Mouse (Mus musculus): ENCODE results near the gene Pank4. TPM values are rescaled to one million over a fixed set of nuclear protein-coding genes. Genes with fewer than 3 reads are reported as not detected.

Gene Pank4
- total RNA-seq, 1 experiment from 2014 or later, result 41.4 TPM

DNA sequence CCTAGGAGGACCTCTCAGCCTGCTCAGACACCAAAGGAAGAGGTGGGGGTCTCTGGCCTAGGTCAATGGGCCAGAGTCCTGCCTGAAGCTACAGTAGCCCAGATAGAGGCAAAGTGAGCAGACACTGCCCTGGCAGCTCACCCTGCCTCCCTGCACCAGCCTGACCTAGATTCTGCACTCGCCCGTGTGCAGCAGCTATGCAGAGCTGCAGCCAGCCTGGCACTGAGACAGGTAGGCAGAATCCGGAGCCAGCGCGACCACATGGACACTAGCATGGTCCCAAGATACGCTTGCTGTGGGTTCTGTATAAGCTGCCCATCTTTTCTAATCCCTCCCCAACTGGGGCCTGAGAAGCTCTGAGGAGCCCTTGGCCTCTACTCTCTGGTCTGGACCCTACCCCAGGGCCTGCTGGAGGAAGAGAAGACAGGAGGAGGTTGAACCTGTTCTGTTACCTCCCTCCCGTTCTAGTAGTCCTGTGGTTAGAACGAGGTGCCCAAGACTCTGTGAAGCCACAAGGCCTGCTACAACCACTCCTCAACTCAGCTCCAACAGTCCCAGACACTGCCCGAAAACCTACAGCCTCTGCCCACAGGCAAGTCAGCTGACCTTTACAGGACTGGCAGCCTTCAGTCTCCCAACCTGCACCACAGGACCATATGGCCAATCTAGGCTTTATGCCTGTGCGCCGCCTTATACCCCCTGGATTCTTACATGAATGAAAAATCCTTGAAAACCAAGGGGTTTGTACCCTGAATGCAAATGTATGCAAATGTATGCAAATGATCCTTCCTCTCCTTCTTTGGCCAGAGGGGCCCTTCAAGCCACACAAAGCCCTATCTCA, 60.5 kb downstream of the Pank4 start:
- ATAC-seq (ENCODE audit: extremely low read depth, insufficient number of reproducible peaks, low FRiP score, poor library complexity, severe bottlenecking), result no peak

Other genes with a start within 250 kb of the Pank4 start
- not detected in 2 replicates for gene Ttc34, start 126.7 kb upstream of the Pank4 start, total RNA-seq (2017)
- gene Mmel1, start 94.5 kb upstream of the Pank4 start, total RNA-seq (2017), result not detected in 2 replicates
- 3.4 and 4.4 TPM in 2 replicates for gene Fam213b, start 65.0 kb upstream of the Pank4 start, total RNA-seq (2017)
- 32.6 and 33.8 TPM in 2 replicates for gene Tnfrsf14, start 35.6 kb upstream of the Pank4 start, total RNA-seq (2017)
- gene Hes5, start 3.2 kb upstream of the Pank4 start, total RNA-seq (2017), result 0.35 and 1.8 TPM in 2 replicates
- gene Plch2, start 92.7 kb downstream of the Pank4 start, total RNA-seq (2017), result 0.12 TPM in 1 of 2 replicates, not detected in the other
- gene Pex10, start 102.9 kb downstream of the Pank4 start, total RNA-seq (2017), result 14.3 and 17.1 TPM in 2 replicates
- gene Rer1, start 122.3 kb downstream of the Pank4 start, total RNA-seq (2017), result 82.5 and 91.0 TPM in 2 replicates
- 0.74 and 3.4 TPM in 2 replicates for gene Morn1, start 122.5 kb downstream of the Pank4 start, total RNA-seq (2017)

All from neutrophil, adult 5-6 weeks (primary cell).